Mouse (Mus musculus): Measurements from ENCODE around the gene Olfr211.

GRCm38 (mm10) chr6:116460544-116461283 lies 28.2 kb upstream of the Olfr211 start, which contains the start of gene Alox5:
- no peak for TF ChIP-seq GATA1 (IDR thresholded peaks at IDR 0.05; ENCODE audit: low read length)
- no peak for TF ChIP-seq TAL1 (IDR thresholded peaks at IDR 0.05; ENCODE audit: low read length)

All from erythroblast, embryonic 14.5 days (primary cell).